Mouse (Mus musculus) brain, embryonic 14.5 days (tissue): ENCODE measurements at regions not wholly inside any gene's neighbourhood (a gene's known extent, or its start where the extent isn't known, plus 50 kb on each side); places are given as distances from the start of the nearest gene placed in this dataset.

Experiments
- DNase-seq: peaks from one replicate; pipeline ENCODE4 v3.0.0-alpha.2; 2011; ENCODE audit warnings: low read depth
- CTCF ChIP-seq: fragments of 200-500 bp; IDR thresholded peaks from 2 replicates; pipeline ENCODE4 v1.5.1; 2012; ENCODE audit warnings: inconsistent platforms, mild to moderate bottlenecking, moderate library complexity, borderline replicate concordance; ENCODE audit not compliant: insufficient read depth, insufficient read length; ENCODE audit errors: extremely low read depth
- POLR2A ChIP-seq: fragments of 200-500 bp; IDR thresholded peaks from 2 replicates; pipeline ENCODE4 v1.6.1; 2012; ENCODE audit warnings: mild to moderate bottlenecking, inconsistent platforms, borderline replicate concordance; ENCODE audit not compliant: poor library complexity, insufficient read depth, insufficient read length, severe bottlenecking; ENCODE audit errors: extremely low read depth

DNA sequence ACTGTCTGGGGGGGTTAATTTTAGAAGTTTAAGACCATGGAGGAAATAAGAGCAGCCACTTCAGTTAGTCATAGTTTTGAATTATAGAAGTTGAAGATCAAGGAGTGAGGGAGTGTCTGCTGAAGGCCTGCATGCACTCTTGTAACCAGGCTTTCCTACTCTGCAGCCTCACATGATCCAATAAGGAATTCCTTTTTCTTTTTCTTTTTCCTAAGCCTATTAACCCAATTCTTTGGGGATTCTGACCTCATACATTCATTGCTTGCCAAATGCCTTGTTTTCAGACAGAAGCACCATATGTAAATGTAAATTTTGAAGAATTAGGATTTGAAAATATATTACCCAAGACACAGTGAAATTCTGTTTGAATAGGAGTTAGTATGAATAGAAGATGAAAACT lies 685.9 kb upstream of the Rgs18 start:
- TF ChIP-seq CTCF (no peak), POLR2A (no peak)
- DNase-seq = peak; percentile 57

DNA sequence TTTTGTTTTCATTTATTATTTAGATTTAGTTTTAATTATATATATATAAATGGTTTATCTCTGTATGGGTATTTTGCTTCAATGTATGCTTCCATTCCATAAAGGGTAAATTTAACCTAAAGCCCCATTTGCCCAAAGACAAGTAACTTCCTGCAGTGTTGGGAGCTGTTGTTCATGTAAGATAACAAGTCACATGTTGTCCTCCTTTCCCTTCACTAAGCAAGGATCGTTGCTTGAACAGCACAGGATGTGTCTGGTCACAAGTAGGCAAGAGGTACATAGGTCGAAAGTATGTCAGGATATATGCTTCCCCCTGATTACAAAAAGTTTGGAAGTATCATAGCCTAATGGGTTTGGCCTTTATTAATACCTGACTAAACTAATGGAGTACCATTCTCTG lies 680.3 kb upstream of the Rgs18 start:
- DNase-seq = no peak
- TF ChIP-seq CTCF = no peak
- TF ChIP-seq POLR2A = no peak
